Mouse (Mus musculus) heart, embryonic 12.5 days (tissue): ENCODE data around the gene Sorcs2. TPM values are rescaled to one million over a fixed set of nuclear protein-coding genes. Genes with fewer than 3 reads are reported as not detected.

Source experiments
- ATAC-seq: fragments of 200-750 bp; cut with Nextera tagmentation; 2 replicates; pipeline ENCODE4 v1.8.0; 2017; ENCODE audit warnings: moderate TSS enrichment, moderate library complexity; ENCODE audit not compliant: insufficient number of reproducible peaks, low FRiP score
- H3K27ac ChIP-seq: fragments of 300-500 bp; sonication (generic); 2 replicates; pipeline ENCODE4 v1.5.1; 2016; ENCODE audit warnings: mild to moderate bottlenecking, moderate library complexity; ENCODE audit not compliant: poor library complexity, severe bottlenecking
- H3K27me3 ChIP-seq: fragments of 300-500 bp; sonication (generic); replicated peaks from 2 replicates; pipeline ENCODE4 v1.6.1; 2016; ENCODE audit warnings: mild to moderate bottlenecking, moderate library complexity
- H3K36me3 ChIP-seq: fragments of 300-500 bp; sonication (generic); 2 replicates; pipeline ENCODE4 v1.6.1; 2016; ENCODE audit warnings: mild to moderate bottlenecking, moderate library complexity
- H3K4me1 ChIP-seq: fragments of 300-500 bp; sonication (generic); replicated peaks from 2 replicates; pipeline ENCODE4 v1.6.1; 2016; ENCODE audit warnings: mild to moderate bottlenecking
- H3K4me2 ChIP-seq: fragments of 300-500 bp; sonication (generic); 2 replicates; pipeline ENCODE4 v1.6.1; 2016; ENCODE audit warnings: mild to moderate bottlenecking, moderate library complexity
- H3K4me3 ChIP-seq: fragments of 300-500 bp; sonication (generic); 2 replicates; pipeline ENCODE4 v1.5.1; 2016; ENCODE audit warnings: mild to moderate bottlenecking
- H3K9ac ChIP-seq: fragments of 300-500 bp; sonication (generic); 2 replicates; pipeline ENCODE4 v1.6.1; 2016; ENCODE audit warnings: mild to moderate bottlenecking, moderate library complexity
- H3K9me3 ChIP-seq: fragments of 300-500 bp; sonication (generic); replicated peaks from 2 replicates; pipeline ENCODE4 v1.6.1; 2016; ENCODE audit warnings: mild to moderate bottlenecking, moderate library complexity
- WGBS: fragments of 180-500 bp; shearing (Covaris S2); methylation state at CpG from one replicate; pipeline ENCODE4 v1.1.7; 2016; 5-methylcytosine and 5-hydroxymethylcytosine counted together
- polyA plus RNA-seq: library from polyadenylated mRNA; unstranded; fragments of >200 nt; fragmentation: Nextera tagmentation; extraction: Ambion mirVana; gene quantifications from 2 replicates; pipeline ENCODE4 v1.2.1, GENCODE M21; 2016

The Sorcs2 gene
- polyA plus RNA-seq, 1 experiment from 2014 or later: 12.4 TPM

GRCm38 (mm10) chr5:36225855-36226254 is 172.1 kb downstream of the Sorcs2 start:
- H3K4me2 ChIP-seq: no peak overlapping the region
- no peaks in the 10 kb centered on the region for H3K9me3 ChIP-seq
- H3K9ac ChIP-seq: no peak overlapping the region
- no peak overlapping the region for H3K27ac ChIP-seq
- WGBS: 76% methylated on average over 7 of the region's 7 CpGs
- no peak overlapping the region for H3K4me3 ChIP-seq
- H3K4me1 ChIP-seq: peaks cover 43% of the 10 kb centered on the region
- no peak for ATAC-seq
- H3K27me3 ChIP-seq: no peaks in the 10 kb centered on the region; the same call in 1 of the 2 replicates
- no peaks in the 10 kb centered on the region for H3K36me3 ChIP-seq

GRCm38 (mm10) chr5:36223787-36224186 is 174.2 kb downstream of the Sorcs2 start:
- no peak overlapping the region for H3K27ac ChIP-seq
- no peaks in the 10 kb centered on the region for H3K36me3 ChIP-seq
- H3K4me2 ChIP-seq: no peak overlapping the region
- no peak overlapping the region for H3K9ac ChIP-seq
- ATAC-seq: no peak
- no peaks in the 10 kb centered on the region; the same call in 1 of the 2 replicates for H3K27me3 ChIP-seq
- WGBS: 71% methylated on average over 6 of the region's 6 CpGs
- H3K4me1 ChIP-seq: peaks cover 29% of the 10 kb centered on the region
- H3K9me3 ChIP-seq: no peaks in the 10 kb centered on the region
- no peak overlapping the region for H3K4me3 ChIP-seq

GRCm38 (mm10) chr5:36220626-36221025 is 177.3 kb downstream of the Sorcs2 start:
- H3K4me2 ChIP-seq: no peak overlapping the region
- H3K27ac ChIP-seq: no peak overlapping the region
- H3K4me1 ChIP-seq: peaks cover 10% of the 10 kb centered on the region; the same call in 1 of the 2 replicates
- no peaks in the 10 kb centered on the region for H3K36me3 ChIP-seq
- no peak overlapping the region for H3K4me3 ChIP-seq
- H3K27me3 ChIP-seq: no peaks in the 10 kb centered on the region; the same call in 1 of the 2 replicates
- no peak overlapping the region for H3K9ac ChIP-seq
- peaks cover 6% of the 10 kb centered on the region for H3K9me3 ChIP-seq
- no peak for ATAC-seq
- WGBS: 64% methylated on average over 6 of the region's 6 CpGs

- no peak for ATAC-seq
- peaks cover 6% of the 10 kb centered on the region for H3K9me3 ChIP-seq
- H3K27ac ChIP-seq: no peak overlapping the region
- no peaks in the 10 kb centered on the region; the same call in 1 of the 2 replicates for H3K27me3 ChIP-seq
- WGBS: 82% methylated on average over 4 of the region's 4 CpGs
- H3K4me3 ChIP-seq: no peak overlapping the region
- no peaks in the 10 kb centered on the region for H3K36me3 ChIP-seq
- H3K4me1 ChIP-seq: peaks cover 9% of the 10 kb centered on the region; the same call in 1 of the 2 replicates
- H3K4me2 ChIP-seq: no peak overlapping the region
- no peak overlapping the region for H3K9ac ChIP-seq
Observed at GRCm38 (mm10) chr5:36220105-36220504, 177.8 kb downstream of the Sorcs2 start.

- no peak overlapping the region for H3K9ac ChIP-seq
- H3K4me3 ChIP-seq: no peak overlapping the region
- no peak for ATAC-seq
- H3K27ac ChIP-seq: no peak overlapping the region
- peaks cover 3% of the 10 kb centered on the region for H3K4me1 ChIP-seq
- H3K9me3 ChIP-seq: peaks cover 15% of the 10 kb centered on the region
- WGBS: 78% methylated on average over 10 of the region's 10 CpGs
- H3K4me2 ChIP-seq: no peak overlapping the region
- no peaks in the 10 kb centered on the region for H3K27me3 ChIP-seq
- no peaks in the 10 kb centered on the region for H3K36me3 ChIP-seq
Observed at GRCm38 (mm10) chr5:36213310-36213709, 184.6 kb downstream of the Sorcs2 start.

GRCm38 (mm10) chr5:36208803-36209202 is 189.1 kb downstream of the Sorcs2 start:
- Histone ChIP-seq H3K27ac (no peak overlapping the region), H3K36me3 (no peaks in the 10 kb centered on the region), H3K4me3 (no peak overlapping the region), H3K27me3 (peaks cover 4% of the 10 kb centered on the region; the same call in 1 of the 2 replicates), H3K9ac (no peak overlapping the region), H3K9me3 (peaks cover under 1% of the 10 kb centered on the region; the same call in 1 of the 2 replicates), H3K4me2 (no peak overlapping the region), H3K4me1 (peaks cover 9% of the 10 kb centered on the region)
- ATAC-seq: no peak
- WGBS: 69% methylated on average over 3 of the region's 3 CpGs

- WGBS: 78% methylated on average over 11 of the region's 11 CpGs
- Histone ChIP-seq H3K27ac (no peak overlapping the region), H3K27me3 (peaks cover 4% of the 10 kb centered on the region; the same call in 1 of the 2 replicates), H3K9ac (no peak overlapping the region), H3K9me3 (no peaks in the 10 kb centered on the region), H3K4me2 (no peak overlapping the region), H3K36me3 (no peaks in the 10 kb centered on the region), H3K4me3 (no peak overlapping the region), H3K4me1 (peaks cover 14% of the 10 kb centered on the region)
- no peak for ATAC-seq
Observed at GRCm38 (mm10) chr5:36205397-36205796, 192.5 kb downstream of the Sorcs2 start.

- Histone ChIP-seq H3K9me3 (no peaks in the 10 kb centered on the region), H3K4me1 (peaks cover 11% of the 10 kb centered on the region), H3K36me3 (no peaks in the 10 kb centered on the region), H3K9ac (no peak within 1 kb of the TSS), H3K4me3 (no peak within 1 kb of the TSS), H3K27ac (no peak within 1 kb of the TSS), H3K4me2 (no peak within 1 kb of the TSS), H3K27me3 (peaks cover 4% of the 10 kb centered on the region; the same call in 1 of the 2 replicates)
- no peak for ATAC-seq
- WGBS: 83% methylated on average over 10 of the region's 10 CpGs
Observed at GRCm38 (mm10) chr5:36203916-36204315, 194.0 kb downstream of the Sorcs2 start, which contains the start of gene Psapl1. TSS of gene Psapl1 (plus strand) at chr5:36204021.

GRCm38 (mm10) chr5:36203421-36203820 is 194.5 kb downstream of the Sorcs2 start:
- no peak for ATAC-seq

GRCm38 (mm10) chr5:36202781-36203180 is 195.2 kb downstream of the Sorcs2 start:
- H3K9me3 ChIP-seq: no peaks in the 10 kb centered on the region
- peaks cover 4% of the 10 kb centered on the region; the same call in 1 of the 2 replicates for H3K27me3 ChIP-seq
- H3K4me3 ChIP-seq: no peak overlapping the region
- H3K4me2 ChIP-seq: no peak overlapping the region
- H3K9ac ChIP-seq: no peak overlapping the region
- peaks cover 11% of the 10 kb centered on the region for H3K4me1 ChIP-seq
- H3K27ac ChIP-seq: no peak overlapping the region
- ATAC-seq: no peak
- H3K36me3 ChIP-seq: no peaks in the 10 kb centered on the region
- 69% methylated on average over 5 of the region's 5 CpGs for WGBS

More at GRCm38 (mm10) chr5:36203421-36203820, 194.5 kb downstream of the Sorcs2 start:
- WGBS: 74% methylated on average over 5 of the region's 5 CpGs
- Histone ChIP-seq H3K4me2 (no peak overlapping the region), H3K9me3 (no peaks in the 10 kb centered on the region), H3K27me3 (peaks cover 4% of the 10 kb centered on the region; the same call in 1 of the 2 replicates), H3K4me1 (peaks cover 11% of the 10 kb centered on the region), H3K9ac (no peak overlapping the region), H3K4me3 (no peak overlapping the region), H3K36me3 (no peaks in the 10 kb centered on the region), H3K27ac (no peak overlapping the region)

- Histone ChIP-seq H3K9me3 (no peaks in the 10 kb centered on the region), H3K27me3 (no peaks in the 10 kb centered on the region), H3K4me1 (peaks cover 14% of the 10 kb centered on the region), H3K27ac (no peak overlapping the region), H3K4me3 (no peak overlapping the region), H3K9ac (no peak overlapping the region), H3K36me3 (no peaks in the 10 kb centered on the region), H3K4me2 (no peak overlapping the region)
- WGBS: 72% methylated on average over 1 of the region's 1 CpGs
- no peak for ATAC-seq
Observed at GRCm38 (mm10) chr5:36199519-36199918, 198.4 kb downstream of the Sorcs2 start.

- no peaks in the 10 kb centered on the region for H3K36me3 ChIP-seq
- peaks cover 12% of the 10 kb centered on the region for H3K4me1 ChIP-seq
- no peak for ATAC-seq
- H3K27ac ChIP-seq: no peak overlapping the region
- H3K4me2 ChIP-seq: no peak overlapping the region
- WGBS: 85% methylated on average over 4 of the region's 4 CpGs
- no peak overlapping the region for H3K9ac ChIP-seq
- no peaks in the 10 kb centered on the region for H3K27me3 ChIP-seq
- H3K9me3 ChIP-seq: no peaks in the 10 kb centered on the region
- no peak overlapping the region for H3K4me3 ChIP-seq
Observed at GRCm38 (mm10) chr5:36195436-36195835, 202.5 kb downstream of the Sorcs2 start.
